Comparison of ENCODE assay signal across 8 mouse cellular contexts in genomic region chr13:63719351-63720207, GRCm38 (mm10).
DNase-seq lines count a peak whose midpoint lies in the region; ATAC-seq lines count a peak whose summit lies in the region.

No protein-coding gene starts in this region.

- no peak for ATAC-seq in forebrain, embryonic 11.5 days (replicated peaks; ENCODE audit: low FRiP score)
- ATAC-seq in embryonic facial prominence, embryonic 14.5 days (ENCODE audit: low read depth), result peak; percentile 65
- peak; percentile 68 for ATAC-seq in megakaryocyte progenitor cell, adult 5-6 weeks (replicated peaks; ENCODE audit: poor library complexity)

- H3K4me3 ChIP-seq in forebrain, embryonic 10.5 days, result no peak overlapping the region
- no peak overlapping the region for H3K4me3 ChIP-seq in forebrain, embryonic 11.5 days (ENCODE audit: low read depth, low read length)
- no peak overlapping the region for H3K4me3 ChIP-seq in embryonic facial prominence, embryonic 14.5 days (ENCODE audit: low read depth, low read length)

- peaks cover 15% of the 10 kb centered on the region for H3K4me1 ChIP-seq in forebrain, embryonic 10.5 days
- peaks cover 2% of the 10 kb centered on the region; the same call in 1 of the 2 replicates for H3K4me1 ChIP-seq in forebrain, embryonic 11.5 days (replicated peaks; ENCODE audit: control insufficient read depth, insufficient read depth, low read length)
- peaks cover 31% of the 10 kb centered on the region for H3K4me1 ChIP-seq in embryonic facial prominence, embryonic 14.5 days (ENCODE audit: control insufficient read depth, insufficient read depth, low read length)

- H3K9me3 ChIP-seq in forebrain, embryonic 10.5 days, result no peaks in the 10 kb centered on the region
- no peaks in the 10 kb centered on the region for H3K9me3 ChIP-seq in forebrain, embryonic 11.5 days (ENCODE audit: control insufficient read depth, low read length)
- H3K9me3 ChIP-seq in embryonic facial prominence, embryonic 14.5 days (ENCODE audit: control insufficient read depth, low read length), result no peaks in the 10 kb centered on the region

- no peaks in the 10 kb centered on the region for H3K36me3 ChIP-seq in forebrain, embryonic 10.5 days (replicated peaks)
- no peaks in the 10 kb centered on the region for H3K36me3 ChIP-seq in forebrain, embryonic 11.5 days (ENCODE audit: control insufficient read depth, insufficient read depth, low read length)
- no peaks in the 10 kb centered on the region for H3K36me3 ChIP-seq in embryonic facial prominence, embryonic 14.5 days (ENCODE audit: control insufficient read depth, insufficient read depth, low read length)

- H3K27me3 ChIP-seq in forebrain, embryonic 10.5 days (ENCODE audit: poor library complexity, severe bottlenecking), result peaks cover 10% of the 10 kb centered on the region; the same call in 1 of the 2 replicates
- H3K27me3 ChIP-seq in forebrain, embryonic 11.5 days (ENCODE audit: control insufficient read depth, insufficient read depth, low read length), result no peaks in the 10 kb centered on the region
- H3K27me3 ChIP-seq in embryonic facial prominence, embryonic 14.5 days (replicated peaks; ENCODE audit: control insufficient read depth, insufficient read depth, low read length), result no peaks in the 10 kb centered on the region

- 0 out of 2 replicates have a peak overlapping the region, but pooled peaks have one; percentile 20 for H3K27ac ChIP-seq in forebrain, embryonic 10.5 days
- H3K27ac ChIP-seq in forebrain, embryonic 11.5 days (ENCODE audit: low read depth, low read length), result no peak overlapping the region
- peak overlapping the region; percentile 44; the same call in 1 of the 2 replicates for H3K27ac ChIP-seq in embryonic facial prominence, embryonic 14.5 days (replicated peaks; ENCODE audit: low read depth, low read length)

- DNase-seq in forebrain, embryonic 10.5 days (ENCODE audit: extremely low spot score, low spot score), result no peak
- no peak for DNase-seq in forebrain, embryonic 11.5 days (ENCODE audit: low spot score)
- DNase-seq in embryonic facial prominence, embryonic 14.5 days (ENCODE audit: low spot score), result peak; percentile 89
- DNase-seq in kidney, postnatal 14 days, result peak; percentile 44
- no peak for DNase-seq in thymus, postnatal 25 days
- no peak for DNase-seq in left cerebral cortex, adult 9 months (ENCODE audit: low spot score in 2 of 2)
- DNase-seq in cerebellum, adult 11-12 months, result no peak

- WGBS in forebrain, embryonic 10.5 days, result 39% methylated on average over 8 of the region's 8 CpGs
- 40% methylated on average over 8 of the region's 8 CpGs for WGBS in forebrain, embryonic 11.5 days
- 21% methylated on average over 8 of the region's 8 CpGs for WGBS in embryonic facial prominence, embryonic 14.5 days

- no peak overlapping the region for H3K9ac ChIP-seq in forebrain, embryonic 11.5 days (ENCODE audit: low read length)
- H3K9ac ChIP-seq in embryonic facial prominence, embryonic 14.5 days (ENCODE audit: low read depth, low read length), result no peak overlapping the region

- H3K4me2 ChIP-seq in forebrain, embryonic 11.5 days (ENCODE audit: low read depth, low read length, severe bottlenecking), result no peak overlapping the region
- H3K4me2 ChIP-seq in embryonic facial prominence, embryonic 14.5 days (ENCODE audit: low read depth, low read length), result no peak overlapping the region

Comparison
In these comparisons a context has a peak if more than half of its experiments do, and no peak if none do; other contexts are left out.
1. DNase-seq: peak in embryonic facial prominence, embryonic 14.5 days (single experiment) and kidney, postnatal 14 days (single experiment); none in forebrain, embryonic 10.5 days (single experiment), forebrain, embryonic 11.5 days (single experiment), thymus, postnatal 25 days (single experiment), left cerebral cortex, adult 9 months (0 of 2) and cerebellum, adult 11-12 months (single experiment).